Mouse (Mus musculus) macrophage (primary cell): Measurements from ENCODE around the gene Hikeshi. TPM values are rescaled to one million over a fixed set of nuclear protein-coding genes. Genes with fewer than 3 reads are reported as not detected.

ENCODE experiments used
- H3K27ac ChIP-seq: fragments of 350-480 bp; formaldehyde crosslinking; 2 replicates; pipeline ENCODE4 v1.9.0; 2021
- H3K36me3 ChIP-seq: fragments of 350-480 bp; formaldehyde crosslinking; 2 replicates; pipeline ENCODE4 v1.9.0; 2021; ENCODE audit errors: inconsistent target
- H3K4me3 ChIP-seq: fragments of 350-480 bp; formaldehyde crosslinking; 2 replicates; pipeline ENCODE4 v1.9.0; 2021; ENCODE audit errors: inconsistent target
- H3K79me2 ChIP-seq: fragments of 350-480 bp; formaldehyde crosslinking; 2 replicates; pipeline ENCODE4 v1.9.0; 2021; ENCODE audit errors: inconsistent target
- WGBS: methylation state at CpG from one replicate; pipeline ENCODE4 v1.1.7; 2026; ENCODE audit warnings: inconsistent platforms; ENCODE audit not compliant: missing documents; 5-methylcytosine and 5-hydroxymethylcytosine counted together
- polyA plus RNA-seq: library from polyadenylated mRNA; stranded (reverse); fragments of 250-400 nt; gene quantifications from 3 replicates; pipeline ENCODE4 v1.2.4, GENCODE M21; 2018; ENCODE audit warnings: inconsistent platforms
- total RNA-seq, 78 experiments: library from RNA; depleted of rRNA; stranded (reverse); fragments of 250-400 nt; gene quantifications; 1 replicate in 9 of 78; 2 replicates in 24 of 78; 3 replicates in 43 of 78; 4 replicates in 2 of 78; pipeline ENCODE4 v1.2.4; 2018; ENCODE audit warnings: inconsistent platforms in 56 of 78

Hikeshi gene
- total RNA-seq (2018; cell fraction: chromatin; rRNA removed), result 10 to 100 TPM in 14 of 26 experiments, 1 to 10 TPM in 12; 2.1 to 34.2 (median 11.2) TPM
- 10 to 100 TPM; 31.4 to 63.4 (median 47.3) TPM for total RNA-seq (2018; cell fraction: cytosol; rRNA removed)
- total RNA-seq (2018; cell fraction: nucleus; rRNA removed), result 10 to 100 TPM in 18 of 26 experiments, 1 to 10 TPM in 8; 4.8 to 36.8 (median 14.4) TPM
- 31.3 to 39.4 TPM (median 32.2 TPM) in 3 replicates for polyA plus RNA-seq

GRCm38 (mm10) chr7:89940571-89941463 lies at the start of gene Hikeshi:
Hikeshi (minus strand) TSS chr7:89941204.
- H3K4me3 ChIP-seq, result peak within 1 kb of the TSS; percentile 82
- WGBS, result under 1% methylated on average over 44 of the region's 45 CpGs

GRCm38 (mm10) chr7:89984421-89984820 lies 43.4 kb upstream of the Hikeshi start:
- H3K4me3 ChIP-seq, result no peak overlapping the region
- no peaks in the 10 kb centered on the region for H3K36me3 ChIP-seq
- no peak overlapping the region for H3K27ac ChIP-seq
- H3K79me2 ChIP-seq, result peaks cover 12% of the 10 kb centered on the region

More at GRCm38 (mm10) chr7:89940571-89941463, at the start of gene Hikeshi:
- no peaks in the 10 kb centered on the region for H3K36me3 ChIP-seq
- peaks cover 41% of the 10 kb centered on the region for H3K79me2 ChIP-seq
- peak within 1 kb of the TSS; percentile 44 for H3K27ac ChIP-seq

DNA sequence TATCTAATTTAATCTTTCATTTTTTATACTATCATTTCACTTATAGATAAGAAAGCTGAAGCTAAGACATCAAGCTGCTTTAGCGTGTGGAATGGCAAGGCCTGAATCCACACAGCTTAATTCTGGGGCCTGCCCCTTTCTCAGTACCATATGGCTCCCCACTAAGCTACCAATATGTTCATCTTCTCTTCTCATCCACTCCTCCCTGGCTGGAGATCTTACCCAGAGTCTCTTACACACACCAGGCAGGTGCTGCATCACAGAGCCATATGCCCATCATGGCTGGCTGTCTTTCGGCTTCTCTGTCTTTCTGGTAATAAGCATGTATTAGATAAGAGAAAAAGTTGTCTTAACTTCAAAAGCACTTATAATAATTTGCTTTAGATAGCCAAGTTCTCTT lies 42.4 kb upstream of the Hikeshi start:
- H3K79me2 ChIP-seq, result peaks cover 22% of the 10 kb centered on the region
- H3K27ac ChIP-seq, result no peak overlapping the region
- H3K4me3 ChIP-seq, result no peak overlapping the region
- WGBS, result 82% methylated on average over 2 of the region's 2 CpGs
- H3K36me3 ChIP-seq, result no peaks in the 10 kb centered on the region

DNA sequence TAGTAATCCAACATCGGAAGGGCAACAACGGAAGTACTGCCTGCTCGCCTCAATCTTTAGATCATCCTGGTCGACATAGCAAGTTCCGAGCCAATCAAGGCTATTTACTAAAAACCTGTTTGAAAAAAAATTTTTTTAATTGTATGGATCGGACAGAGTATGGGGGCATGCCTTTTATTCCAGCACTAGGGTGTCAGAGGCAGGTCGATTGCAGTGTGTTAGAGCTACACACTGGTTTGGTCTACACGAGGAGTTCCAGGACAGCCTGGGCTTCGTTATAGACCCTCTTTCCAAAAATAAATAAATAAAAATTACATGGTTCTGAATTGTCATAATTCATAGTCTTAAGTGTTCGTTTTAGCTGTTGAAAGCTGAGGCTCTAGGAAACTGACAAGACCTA lies 40.6 kb upstream of the Hikeshi start:
- Histone ChIP-seq H3K36me3 (peaks cover 4% of the 10 kb centered on the region; the same call in 1 of the 2 replicates), H3K27ac (peak overlapping the region; percentile 97), H3K4me3 (peak overlapping the region; percentile 70), H3K79me2 (peaks cover 40% of the 10 kb centered on the region)
- 12% methylated on average over 10 of the region's 10 CpGs for WGBS

DNA sequence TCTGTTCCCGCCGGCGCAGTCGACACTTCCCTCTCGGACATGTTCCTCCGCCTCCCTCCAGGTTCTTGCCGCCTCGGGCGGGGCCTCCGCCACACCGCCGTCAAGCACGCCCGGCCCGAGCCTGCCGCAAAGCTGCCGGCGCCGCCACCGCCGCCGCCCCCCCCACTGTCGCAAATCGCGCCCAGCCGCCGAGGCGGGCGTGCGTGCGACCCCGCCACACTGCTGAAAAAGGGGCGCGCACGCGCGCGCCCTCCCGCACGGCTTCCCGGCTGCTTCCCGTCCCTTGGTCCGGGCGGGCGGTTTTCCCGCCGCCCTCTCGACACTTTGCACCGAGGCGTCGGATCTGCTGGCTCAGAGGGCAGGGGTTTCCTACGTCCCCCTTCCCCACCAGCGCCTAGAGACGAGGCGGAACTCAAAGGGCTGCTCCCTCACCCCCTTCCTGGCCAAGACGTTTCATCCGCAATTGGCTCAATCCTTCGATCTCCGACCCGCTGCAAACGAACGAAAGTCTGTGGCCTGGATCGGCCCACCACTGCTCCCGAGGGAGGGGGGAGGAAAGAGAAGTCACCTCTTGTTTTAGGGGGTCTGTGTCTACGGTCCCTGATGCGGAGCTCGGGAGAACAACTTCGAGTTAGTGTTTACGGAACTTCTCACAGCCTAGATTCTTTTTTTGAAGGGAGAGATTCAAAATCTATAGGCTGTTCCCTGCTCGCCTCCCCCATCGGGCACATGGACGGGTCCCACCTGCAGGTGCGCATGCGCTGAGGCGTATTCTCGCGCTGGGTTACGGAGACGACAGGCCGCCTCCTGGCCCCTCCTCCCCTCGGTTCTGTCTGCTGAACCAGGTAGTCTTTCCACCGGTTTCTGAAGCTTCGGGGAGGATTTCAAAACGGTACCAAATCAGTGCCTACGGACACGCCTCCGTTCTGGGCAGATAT lies 39.8 kb upstream of the Hikeshi start, which contains the start of gene Eed:
TSS of gene Eed (minus strand) at position 499 of the 938 bp plus-strand sequence.
- Histone ChIP-seq H3K36me3 (peaks cover 10% of the 10 kb centered on the region), H3K4me3 (peak within 1 kb of the TSS; percentile 94), H3K27ac (peak within 1 kb of the TSS; percentile 97), H3K79me2 (peaks cover 49% of the 10 kb centered on the region)
- 1% methylated on average over 54 of the region's 87 CpGs for WGBS

GRCm38 (mm10) chr7:89980133-89980484 lies 39.1 kb upstream of the Hikeshi start:
- Histone ChIP-seq H3K36me3 (peaks cover 16% of the 10 kb centered on the region), H3K79me2 (peaks cover 55% of the 10 kb centered on the region), H3K27ac (peak overlapping the region; percentile 88), H3K4me3 (peak overlapping the region; percentile 94)
- under 1% methylated on average over 31 of the region's 31 CpGs for WGBS

DNA sequence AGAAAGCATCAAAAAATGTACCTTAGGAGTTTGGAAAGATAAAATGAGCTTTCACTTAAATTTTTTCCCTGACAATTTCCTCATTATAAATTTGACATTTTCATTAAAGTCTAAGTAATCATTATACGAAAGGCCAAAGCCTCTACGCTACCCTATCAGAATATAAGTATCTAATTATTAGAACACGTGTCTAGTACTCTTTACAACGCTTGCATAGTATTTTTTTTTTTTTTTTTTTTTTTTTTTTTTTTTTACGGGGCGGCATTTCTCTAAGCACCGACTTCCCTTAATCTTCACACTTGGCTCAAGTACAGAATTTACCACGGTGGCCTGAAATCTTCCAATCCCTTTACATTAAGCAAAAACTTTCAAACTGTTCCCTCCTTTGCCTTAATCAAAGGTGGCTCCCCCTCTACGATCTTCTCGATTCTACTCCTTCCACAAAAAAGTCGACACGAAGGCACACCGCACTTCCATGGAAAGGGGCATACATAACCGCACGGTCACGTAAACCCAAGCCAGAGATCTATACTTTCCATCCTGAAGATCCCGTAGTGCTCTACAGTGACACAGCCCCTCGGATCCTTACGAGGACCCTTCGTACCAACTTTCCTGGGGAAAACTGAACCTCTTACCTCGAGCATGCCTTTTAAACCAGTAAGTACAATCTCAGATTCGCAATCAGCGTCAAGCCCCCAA lies 38.6 kb upstream of the Hikeshi start:
- peaks cover 60% of the 10 kb centered on the region for H3K79me2 ChIP-seq
- peak overlapping the region; percentile 94 for H3K4me3 ChIP-seq
- peak overlapping the region; percentile 88 for H3K27ac ChIP-seq
- peaks cover 20% of the 10 kb centered on the region for H3K36me3 ChIP-seq
- 5% methylated on average over 19 of the region's 23 CpGs for WGBS

DNA sequence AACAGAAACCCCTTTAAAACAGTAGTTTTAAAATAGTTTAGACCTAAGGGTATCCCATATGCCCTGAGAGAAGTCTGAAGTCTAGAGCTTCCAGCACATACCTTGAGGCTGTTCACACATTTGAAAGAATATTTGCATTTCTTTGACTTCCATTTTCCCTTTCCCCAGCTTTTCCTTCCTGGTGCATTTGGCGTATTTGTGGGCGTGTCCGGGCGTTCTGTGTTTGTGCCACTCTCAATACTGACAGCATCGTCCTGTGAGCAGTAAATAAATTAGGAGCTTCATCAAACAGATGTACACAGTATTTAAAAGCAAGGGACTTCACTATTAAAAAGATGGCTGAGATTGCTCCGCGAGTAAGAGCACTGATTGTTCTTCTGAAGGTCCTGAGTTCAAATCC lies 35.8 kb upstream of the Hikeshi start:
- WGBS, result 95% methylated on average over 6 of the region's 7 CpGs
- no peak overlapping the region for H3K4me3 ChIP-seq
- H3K79me2 ChIP-seq, result peaks cover 87% of the 10 kb centered on the region
- H3K36me3 ChIP-seq, result peaks cover 44% of the 10 kb centered on the region
- no peak overlapping the region for H3K27ac ChIP-seq

DNA sequence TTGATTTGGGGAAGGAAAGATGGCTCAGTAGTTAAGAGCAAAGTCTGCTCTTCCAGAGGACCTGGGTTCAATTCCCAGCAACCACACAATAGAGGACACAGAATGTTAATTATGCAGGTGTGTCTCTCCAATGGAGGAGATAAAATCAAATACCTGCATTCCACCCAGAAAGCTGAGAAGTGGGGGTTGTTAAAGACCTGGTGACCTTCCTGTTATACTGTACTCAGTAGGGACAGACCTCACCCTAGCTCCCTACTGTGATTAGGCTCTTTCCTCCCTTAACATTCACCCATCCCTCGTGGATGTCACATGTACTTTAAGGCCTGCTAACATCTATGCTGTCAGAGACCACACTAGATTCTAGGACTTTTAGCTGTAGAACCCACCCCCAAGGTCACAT lies 34.6 kb upstream of the Hikeshi start:
- WGBS, result 92% methylated on average over 1 of the region's 1 CpGs
- Histone ChIP-seq H3K79me2 (peaks cover 95% of the 10 kb centered on the region), H3K27ac (no peak overlapping the region), H3K36me3 (peaks cover 55% of the 10 kb centered on the region), H3K4me3 (no peak overlapping the region)

DNA sequence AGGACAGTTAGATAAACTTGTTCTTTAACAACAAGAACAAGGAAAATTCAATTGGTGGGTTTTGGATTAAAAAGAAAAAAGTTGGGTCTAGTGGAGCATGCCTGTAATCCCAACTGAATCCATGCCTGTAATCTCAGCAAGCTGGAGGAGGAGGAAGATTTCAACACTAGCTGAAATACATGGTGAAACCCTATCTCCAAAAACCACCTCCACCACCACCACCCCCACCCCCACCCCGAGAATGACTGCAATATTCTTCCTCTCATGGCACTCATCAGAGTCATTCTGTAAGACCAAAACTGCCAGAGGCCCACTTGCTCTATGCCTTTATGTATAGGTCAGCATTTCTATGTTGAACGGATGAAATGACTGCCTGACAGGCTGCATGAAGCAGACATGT lies 26.2 kb upstream of the Hikeshi start:
- Histone ChIP-seq H3K79me2 (peaks cover 46% of the 10 kb centered on the region), H3K36me3 (peaks cover 66% of the 10 kb centered on the region), H3K4me3 (no peak overlapping the region), H3K27ac (peak overlapping the region; percentile 50)
- WGBS, result 30% methylated on average over 2 of the region's 2 CpGs

- Histone ChIP-seq H3K4me3 (no peak overlapping the region), H3K27ac (peak overlapping the region; percentile 50), H3K36me3 (peaks cover 64% of the 10 kb centered on the region), H3K79me2 (peaks cover 46% of the 10 kb centered on the region)
- 17% methylated on average over 1 of the region's 1 CpGs for WGBS
Observed at GRCm38 (mm10) chr7:89966771-89967170, 25.8 kb upstream of the Hikeshi start.

DNA sequence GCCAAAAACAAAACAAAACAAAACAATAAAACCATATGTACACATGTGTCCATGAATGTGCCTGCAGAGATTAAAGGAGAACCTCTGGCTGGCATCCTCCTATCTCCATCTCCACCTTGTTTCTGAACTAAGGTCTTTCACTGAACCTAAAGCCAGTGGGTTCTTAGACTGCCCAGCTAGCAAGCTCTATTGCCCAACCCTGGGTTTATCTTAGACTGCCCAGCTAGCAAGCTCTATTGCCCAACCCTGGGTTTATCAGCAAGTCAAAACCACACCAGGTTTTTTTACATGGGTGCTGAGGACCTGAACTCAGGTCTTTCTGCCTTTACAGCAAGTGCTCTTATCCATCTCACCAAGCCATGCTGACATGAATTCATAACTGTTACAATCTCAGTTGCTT lies 22.1 kb upstream of the Hikeshi start:
- Histone ChIP-seq H3K27ac (no peak overlapping the region), H3K36me3 (peaks cover 47% of the 10 kb centered on the region), H3K4me3 (no peak overlapping the region), H3K79me2 (peaks cover 47% of the 10 kb centered on the region; the same call in 1 of the 2 replicates)

DNA sequence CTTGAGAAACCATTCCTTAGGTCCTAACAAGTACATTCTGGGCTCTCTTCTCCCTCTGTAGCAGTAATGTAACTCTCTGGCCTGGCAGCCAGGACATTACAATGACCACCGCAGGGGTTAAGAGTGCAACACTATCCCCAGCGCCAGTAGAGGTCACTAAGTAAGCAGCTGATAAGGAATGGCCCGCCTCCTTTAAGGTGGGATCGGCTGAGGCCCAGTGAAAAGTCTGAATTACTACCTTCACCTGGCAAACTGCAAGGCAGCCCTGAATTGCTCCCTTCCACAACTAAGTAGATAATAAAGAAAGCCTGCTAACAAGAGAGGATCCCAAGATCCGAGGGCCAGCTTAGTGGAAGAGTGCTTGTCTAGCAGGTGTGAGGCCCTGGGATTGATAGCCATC lies 16.3 kb upstream of the Hikeshi start:
- Histone ChIP-seq H3K27ac (no peak overlapping the region), H3K4me3 (no peak overlapping the region), H3K79me2 (peaks cover 37% of the 10 kb centered on the region; the same call in 1 of the 2 replicates), H3K36me3 (peaks cover 50% of the 10 kb centered on the region)
- 87% methylated on average over 5 of the region's 5 CpGs for WGBS

DNA sequence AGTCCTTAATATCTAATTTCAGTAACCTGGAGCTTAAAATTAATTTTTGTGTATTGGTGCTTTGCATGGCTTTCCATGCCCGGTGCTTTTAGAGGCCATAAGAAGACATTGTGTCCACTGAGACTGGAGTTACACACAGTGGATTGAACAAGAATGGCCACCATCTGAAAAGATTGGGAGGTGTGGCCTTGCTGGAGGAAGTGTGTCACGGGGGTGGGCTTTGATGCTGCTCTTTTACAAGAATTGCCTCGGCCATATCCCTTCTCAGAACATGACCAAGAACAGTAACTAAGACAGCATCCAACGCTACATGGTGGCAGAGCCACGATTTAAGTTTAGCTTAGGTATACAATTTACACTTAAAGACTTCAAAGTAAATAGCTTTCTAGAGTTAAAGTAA lies 13.3 kb upstream of the Hikeshi start:
- H3K4me3 ChIP-seq, result no peak overlapping the region
- H3K79me2 ChIP-seq, result peaks cover 17% of the 10 kb centered on the region; the same call in 1 of the 2 replicates
- peaks cover 37% of the 10 kb centered on the region for H3K36me3 ChIP-seq
- 93% methylated on average over 5 of the region's 5 CpGs for WGBS
- H3K27ac ChIP-seq, result no peak overlapping the region
